14 mouse cellular contexts compared by ENCODE assay signal in the genomic region with DNA sequence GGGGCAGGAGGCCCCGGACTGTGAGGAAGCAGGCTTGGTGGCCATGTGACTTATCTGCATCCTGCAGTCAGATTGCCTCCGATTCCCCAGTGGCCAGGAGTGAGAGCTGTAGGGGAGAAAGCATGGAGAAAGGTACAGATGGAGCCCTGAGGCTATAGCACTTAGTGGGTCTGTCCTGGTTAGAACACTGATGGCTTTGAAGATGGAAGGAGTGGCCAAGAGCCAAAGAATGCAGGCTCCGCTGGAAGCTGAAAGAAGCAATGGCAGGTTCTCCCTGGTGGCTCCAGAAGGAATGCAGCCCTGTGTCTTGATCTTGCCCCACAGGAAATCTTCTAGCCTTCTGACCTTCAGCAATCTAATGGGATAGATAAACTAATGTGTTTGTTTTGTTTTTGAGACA.
"Had no signal": no experiment of that assay in that cellular context is flagged by ENCODE, and none has a peak within 500 bp of the region (broad histone marks: within the 10 kb centered on the region; RNA-seq: fewer than 3 reads in every experiment).

No protein-coding gene starts in this region.

- H3K36me3 ChIP-seq: midbrain, embryonic 10.5 days; midbrain, embryonic 12.5 days; neural tube, embryonic 12.5 days; stomach, embryonic 15.5 days had no signal

- H3K9me3 ChIP-seq: midbrain, embryonic 10.5 days; midbrain, embryonic 12.5 days; neural tube, embryonic 12.5 days; stomach, embryonic 15.5 days had no signal

- H3K4me1 ChIP-seq: midbrain, embryonic 10.5 days; midbrain, embryonic 12.5 days; neural tube, embryonic 12.5 days; stomach, embryonic 15.5 days had no signal

- H3K27me3 ChIP-seq: midbrain, embryonic 12.5 days; neural tube, embryonic 12.5 days; stomach, embryonic 15.5 days had no signal

- H3K27ac ChIP-seq: midbrain, embryonic 10.5 days; midbrain, embryonic 12.5 days; neural tube, embryonic 12.5 days; stomach, embryonic 15.5 days; stomach, postnatal 0 days had no signal

- H3K9ac ChIP-seq: lung, embryonic 14.5 days; midbrain, embryonic 12.5 days; neural tube, embryonic 12.5 days; stomach, embryonic 15.5 days had no signal

- DNase-seq: lung, adult 18-20 months; lung, embryonic 14.5 days; lung, postnatal 10 days; lung, postnatal 4 days; midbrain, embryonic 14.5 days; right cerebral cortex, postnatal 14 days; thymus, adult 2 months; thymus, postnatal 14 days; thymus, postnatal 36 days had no signal

- H3K4me2 ChIP-seq: lung, embryonic 14.5 days; midbrain, embryonic 12.5 days; neural tube, embryonic 12.5 days; stomach, embryonic 15.5 days had no signal

- H3K4me3 ChIP-seq: midbrain, embryonic 10.5 days; midbrain, embryonic 12.5 days; neural tube, embryonic 12.5 days; stomach, embryonic 15.5 days had no signal
